Comparison of ENCODE assay signal across 19 mouse cellular contexts in the genomic region with DNA sequence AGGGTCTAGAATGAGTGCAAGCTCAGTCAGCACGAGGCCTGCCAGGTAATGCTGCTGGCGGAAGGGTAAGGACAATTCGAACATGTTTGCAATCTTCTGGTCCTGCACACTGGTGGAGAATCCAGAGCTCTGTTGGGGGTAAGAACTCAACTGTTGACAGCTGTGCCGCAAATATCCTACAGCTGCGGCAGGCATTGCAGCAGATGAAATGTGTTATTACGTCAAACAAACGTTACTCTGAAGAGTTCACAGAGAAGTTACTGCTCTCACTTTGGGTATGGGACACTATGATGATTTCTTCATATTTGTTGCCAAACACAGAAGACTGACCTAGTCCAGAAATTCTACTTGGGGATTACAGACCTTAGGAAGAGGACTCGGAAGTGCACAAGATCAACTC. TPM values are rescaled to one million over a fixed set of nuclear protein-coding genes. Genes with fewer than 3 reads are reported as not detected.
"Had no signal": no experiment of that assay in that cellular context is flagged by ENCODE, and none has a peak within 500 bp of the region (broad histone marks: within the 10 kb centered on the region; RNA-seq: fewer than 3 reads in every experiment).

No protein-coding gene starts in this region.

- H3K9me3 ChIP-seq: liver, embryonic 12.5 days; midbrain, embryonic 10.5 days; midbrain, embryonic 12.5 days; neural tube, embryonic 13.5 days; neural tube, embryonic 15.5 days had no signal

- H3K4me1 ChIP-seq: liver, embryonic 12.5 days; midbrain, embryonic 10.5 days; midbrain, embryonic 12.5 days; neural tube, embryonic 13.5 days; neural tube, embryonic 15.5 days had no signal

- DNase-seq: lung, postnatal 14 days; midbrain, embryonic 14.5 days; retina, postnatal 1 day; right cerebral cortex, adult 18-20 months; right cerebral cortex, postnatal 25 days; right cerebral cortex, postnatal 4 days; spleen, adult 18-20 months; thymus, adult 18-20 months; thymus, postnatal 14 days; thymus, postnatal 36 days had no signal

- ATAC-seq: liver, embryonic 12.5 days; midbrain, embryonic 16.5 days had no signal

- H3K27me3 ChIP-seq: liver, embryonic 12.5 days; midbrain, embryonic 12.5 days; neural tube, embryonic 13.5 days; neural tube, embryonic 15.5 days had no signal

- H3K4me3 ChIP-seq: liver, embryonic 12.5 days; midbrain, embryonic 10.5 days; midbrain, embryonic 12.5 days; myocyte; neural tube, embryonic 13.5 days; neural tube, embryonic 15.5 days had no signal

- H3K27ac ChIP-seq: liver, embryonic 12.5 days; liver, embryonic 14.5 days; midbrain, embryonic 10.5 days; midbrain, embryonic 12.5 days; neural tube, embryonic 13.5 days; neural tube, embryonic 15.5 days had no signal

- H3K9ac ChIP-seq: liver, embryonic 12.5 days; liver, embryonic 14.5 days; midbrain, embryonic 12.5 days; neural tube, embryonic 13.5 days; neural tube, embryonic 15.5 days had no signal

- H3K4me2 ChIP-seq: liver, embryonic 12.5 days; midbrain, embryonic 12.5 days; neural tube, embryonic 13.5 days; neural tube, embryonic 15.5 days had no signal

RNA-seq across cellular contexts. Expression of a gene that starts 46.1 kb away (rescaled TPM):
- polyA plus RNA-seq: small intestine, adult 2 months had no signal
